Mouse (Mus musculus): Measurements from ENCODE around the gene Cacng3. TPM values are rescaled to one million over a fixed set of nuclear protein-coding genes. Genes with fewer than 3 reads are reported as not detected.
A peak's percentile ranks its signal among the peaks of the same experiment; 100 is the strongest.

Gene Cacng3
- polyA plus RNA-seq, 1 experiment from 2014 or later: 9.3 TPM

DNA sequence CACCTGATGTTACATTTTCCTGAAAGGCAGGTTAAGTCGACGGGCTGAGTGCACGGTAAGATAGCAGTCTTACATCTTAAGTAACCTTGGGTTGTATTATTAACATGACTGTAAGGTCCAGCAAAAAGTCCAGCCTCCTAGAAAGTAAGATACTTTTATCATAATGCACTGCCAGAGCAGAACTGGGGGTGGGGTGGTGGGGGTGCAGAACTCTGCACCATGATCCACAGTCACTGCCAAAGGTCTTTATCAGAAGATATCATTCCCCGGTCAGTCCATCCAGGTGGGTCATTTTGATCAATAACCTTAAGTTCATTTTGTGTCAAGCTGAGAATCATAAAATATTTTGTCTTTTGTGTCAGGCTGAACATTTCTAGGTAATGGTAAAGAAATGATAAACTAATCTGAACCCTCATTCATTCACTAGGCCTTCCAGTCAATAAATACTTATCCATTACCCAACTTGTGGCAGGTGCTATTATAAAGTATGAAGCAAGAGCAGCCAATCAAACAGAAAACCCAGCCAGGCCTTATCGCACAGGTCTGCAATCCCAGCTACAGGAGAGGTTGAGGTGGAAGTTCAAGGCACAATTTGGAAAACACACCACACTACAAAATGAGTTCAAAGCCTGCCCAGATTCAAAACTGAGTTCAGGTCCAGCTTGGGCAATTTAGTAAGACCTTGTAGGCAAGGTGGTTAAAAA, 12.7 kb upstream of the Cacng3 start:
- H3K27me3 ChIP-seq: no peaks in the 10 kb centered on the region
- no peaks in the 10 kb centered on the region for H3K9me3 ChIP-seq
- H3K36me3 ChIP-seq: no peaks in the 10 kb centered on the region
- no peak overlapping the region for H3K27ac ChIP-seq (replicated peaks)
- no peak for ATAC-seq (ENCODE audit: low read depth)
- WGBS: 89% methylated on average over 5 of the region's 5 CpGs
- no peak overlapping the region for H3K4me2 ChIP-seq
- no peak overlapping the region for H3K4me3 ChIP-seq
- H3K9ac ChIP-seq: no peak overlapping the region
- H3K4me1 ChIP-seq (replicated peaks): no peaks in the 10 kb centered on the region

DNA sequence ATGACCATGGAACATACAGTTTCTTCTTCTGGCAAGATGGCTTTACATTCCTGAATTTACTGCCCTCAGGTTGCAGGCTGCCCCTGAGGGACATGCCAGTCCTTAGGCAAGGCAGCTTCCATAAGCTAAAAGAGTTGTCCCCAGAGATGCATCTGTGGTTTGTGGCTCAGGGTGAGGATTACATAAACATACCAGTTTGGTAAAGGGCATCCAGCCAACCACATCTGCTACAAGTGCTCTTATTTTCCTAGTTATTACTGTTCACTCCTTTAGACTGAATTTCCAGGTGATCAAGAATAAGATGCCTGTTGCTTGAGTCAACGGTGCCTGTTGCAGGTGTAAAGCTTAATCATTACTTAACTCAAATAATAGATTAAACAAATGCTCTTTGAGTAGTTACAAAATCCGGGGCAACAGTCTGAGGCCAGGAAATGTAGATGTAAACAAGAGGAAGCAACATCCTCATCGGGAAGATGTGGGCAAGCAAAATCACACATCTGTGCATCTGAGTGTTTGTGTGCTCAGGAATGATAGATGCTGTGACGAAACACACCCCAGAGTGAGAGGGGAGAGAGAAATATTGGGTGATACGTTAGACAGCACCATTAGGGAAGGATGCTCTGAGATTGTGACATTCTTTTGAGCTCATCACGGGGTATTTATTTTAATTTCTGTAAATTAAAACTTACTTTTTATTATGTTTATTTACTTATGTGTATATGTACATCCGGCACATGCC, 4.8 kb upstream of the Cacng3 start:
- no peak overlapping the region for H3K4me2 ChIP-seq
- peaks cover 7% of the 10 kb centered on the region; the same call in 1 of the 2 replicates for H3K27me3 ChIP-seq
- no peak overlapping the region for H3K27ac ChIP-seq (replicated peaks)
- ATAC-seq (ENCODE audit: low read depth): no peak
- H3K4me1 ChIP-seq (replicated peaks): peaks cover 3% of the 10 kb centered on the region
- H3K9me3 ChIP-seq: no peaks in the 10 kb centered on the region
- no peak overlapping the region for H3K4me3 ChIP-seq
- 80% methylated on average over 7 of the region's 7 CpGs for WGBS
- H3K36me3 ChIP-seq: no peaks in the 10 kb centered on the region
- no peak overlapping the region for H3K9ac ChIP-seq

DNA sequence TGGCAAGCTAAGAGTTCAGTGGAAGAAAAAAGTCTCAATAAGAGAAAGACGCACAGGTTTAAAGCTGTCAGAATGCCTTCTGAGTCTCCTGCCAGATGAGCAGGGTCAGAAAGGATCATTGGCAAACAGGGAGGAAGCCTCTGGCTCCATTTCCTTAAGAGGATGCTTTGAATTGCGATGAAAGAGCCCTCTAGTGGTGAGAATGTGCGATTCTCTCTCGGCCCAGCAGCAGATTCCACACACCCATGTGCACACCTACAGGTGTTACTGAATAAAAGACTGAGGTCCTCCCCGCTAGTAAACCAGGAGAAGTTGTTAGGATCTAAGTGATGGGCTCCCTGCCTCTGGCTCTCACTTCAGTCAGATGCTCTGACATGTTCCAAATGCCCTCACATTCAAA, 2.4 kb upstream of the Cacng3 start:
- no peak overlapping the region for H3K4me3 ChIP-seq
- H3K4me1 ChIP-seq (replicated peaks): peaks cover 16% of the 10 kb centered on the region
- 26% methylated on average over 5 of the region's 5 CpGs for WGBS
- H3K27me3 ChIP-seq: peaks cover 28% of the 10 kb centered on the region
- H3K27ac ChIP-seq (replicated peaks): no peak overlapping the region
- no peaks in the 10 kb centered on the region for H3K36me3 ChIP-seq
- H3K4me2 ChIP-seq: no peak overlapping the region
- no peak for ATAC-seq (ENCODE audit: low read depth)
- no peak overlapping the region for H3K9ac ChIP-seq
- H3K9me3 ChIP-seq: no peaks in the 10 kb centered on the region

GRCm38 (mm10) chr7:122670873-122671641, 765 bp downstream of the Cacng3 start:
- Histone ChIP-seq H3K4me1 (replicated peaks) (peaks cover 16% of the 10 kb centered on the region), H3K9ac (peak overlapping the region; percentile 65), H3K4me3 (peak overlapping the region; percentile 42), H3K9me3 (no peaks in the 10 kb centered on the region), H3K4me2 (peak overlapping the region; percentile 65), H3K27ac (replicated peaks) (peak overlapping the region; percentile 56), H3K36me3 (no peaks in the 10 kb centered on the region), H3K27me3 (peaks cover 31% of the 10 kb centered on the region)
- ATAC-seq (ENCODE audit: low read depth): peak; percentile 88
- 8% methylated on average over 45 of the region's 45 CpGs for whole genome bisulfite sequencing

DNA sequence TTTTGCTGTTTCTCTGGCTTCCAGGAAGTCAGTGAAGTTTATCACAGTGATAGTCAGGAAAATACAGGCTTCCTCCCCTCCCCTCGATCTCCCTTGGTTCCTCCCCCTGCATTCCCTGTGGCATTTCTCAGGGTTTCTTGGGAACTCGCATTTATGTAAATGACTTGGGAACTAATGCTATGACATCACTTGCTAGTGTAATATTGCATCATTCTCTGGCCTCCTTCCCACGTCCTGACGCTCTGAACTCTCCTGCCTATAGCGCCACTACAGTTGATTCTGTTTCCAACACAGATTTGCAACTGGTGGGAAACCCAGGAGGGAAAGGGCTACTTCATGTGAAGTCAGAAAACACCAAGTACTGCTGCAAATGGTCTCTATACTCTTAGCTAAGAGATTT, 2.7 kb downstream of the Cacng3 start:
- H3K27ac ChIP-seq (replicated peaks): no peak overlapping the region
- no peak for ATAC-seq (ENCODE audit: low read depth)
- H3K9me3 ChIP-seq: no peaks in the 10 kb centered on the region
- H3K9ac ChIP-seq: no peak overlapping the region
- peaks cover 28% of the 10 kb centered on the region for H3K27me3 ChIP-seq
- H3K4me1 ChIP-seq (replicated peaks): peaks cover 16% of the 10 kb centered on the region
- peak overlapping the region; percentile 65 for H3K4me2 ChIP-seq
- H3K4me3 ChIP-seq: peak overlapping the region; percentile 42; the same call in 1 of the 2 replicates
- no peaks in the 10 kb centered on the region for H3K36me3 ChIP-seq
- WGBS: 57% methylated on average over 5 of the region's 5 CpGs

GRCm38 (mm10) chr7:122675207-122675606, 4.9 kb downstream of the Cacng3 start:
- H3K4me1 ChIP-seq (replicated peaks): peaks cover 15% of the 10 kb centered on the region
- no peaks in the 10 kb centered on the region for H3K9me3 ChIP-seq
- H3K27me3 ChIP-seq: peaks cover 27% of the 10 kb centered on the region
- H3K4me2 ChIP-seq: no peak overlapping the region
- H3K36me3 ChIP-seq: no peaks in the 10 kb centered on the region
- ATAC-seq (ENCODE audit: low read depth): no peak
- H3K9ac ChIP-seq: no peak overlapping the region
- no peak overlapping the region for H3K4me3 ChIP-seq
- no peak overlapping the region for H3K27ac ChIP-seq (replicated peaks)
- WGBS: 87% methylated on average over 7 of the region's 7 CpGs

DNA sequence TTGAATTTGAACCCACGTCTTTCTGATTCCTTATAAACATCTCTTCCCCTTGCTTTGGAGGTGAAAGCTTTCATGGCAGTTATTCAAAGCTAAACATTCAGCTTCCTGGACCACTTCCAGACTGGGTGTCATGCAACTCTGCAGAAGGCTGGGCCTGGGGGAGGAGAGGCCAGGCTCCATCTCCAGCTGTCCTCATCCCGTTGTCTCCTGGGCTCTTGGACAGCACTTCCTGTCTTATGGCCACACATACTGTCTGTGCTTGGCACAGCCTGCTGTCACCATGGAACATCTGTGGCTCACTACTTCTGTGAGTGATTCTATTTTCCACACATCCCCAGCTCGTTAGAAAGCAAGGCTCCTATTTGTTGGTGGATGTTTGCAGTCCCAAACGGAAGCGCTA, 31.5 kb downstream of the Cacng3 start:
- Histone ChIP-seq H3K4me3 (no peak overlapping the region), H3K9ac (no peak overlapping the region), H3K36me3 (no peaks in the 10 kb centered on the region), H3K9me3 (no peaks in the 10 kb centered on the region), H3K4me2 (no peak overlapping the region), H3K4me1 (replicated peaks) (no peaks in the 10 kb centered on the region), H3K27ac (replicated peaks) (no peak overlapping the region), H3K27me3 (no peaks in the 10 kb centered on the region)
- 76% methylated on average over 5 of the region's 5 CpGs for WGBS
- ATAC-seq (ENCODE audit: low read depth): no peak

GRCm38 (mm10) chr7:122702443-122702842, 32.2 kb downstream of the Cacng3 start:
- Histone ChIP-seq H3K27me3 (no peaks in the 10 kb centered on the region), H3K9ac (no peak overlapping the region), H3K9me3 (no peaks in the 10 kb centered on the region), H3K4me1 (replicated peaks) (no peaks in the 10 kb centered on the region), H3K4me3 (no peak overlapping the region), H3K36me3 (no peaks in the 10 kb centered on the region), H3K27ac (replicated peaks) (no peak overlapping the region), H3K4me2 (no peak overlapping the region)
- ATAC-seq (ENCODE audit: low read depth): no peak
- 84% methylated on average over 4 of the region's 4 CpGs for WGBS

GRCm38 (mm10) chr7:122706736-122707135, 36.4 kb downstream of the Cacng3 start:
- Histone ChIP-seq H3K36me3 (no peaks in the 10 kb centered on the region), H3K27ac (replicated peaks) (no peak overlapping the region), H3K27me3 (no peaks in the 10 kb centered on the region), H3K4me2 (no peak overlapping the region), H3K4me1 (replicated peaks) (no peaks in the 10 kb centered on the region), H3K9me3 (no peaks in the 10 kb centered on the region), H3K9ac (no peak overlapping the region), H3K4me3 (no peak overlapping the region)
- no peak for ATAC-seq (ENCODE audit: low read depth)
- WGBS: 59% methylated on average over 5 of the region's 5 CpGs

DNA sequence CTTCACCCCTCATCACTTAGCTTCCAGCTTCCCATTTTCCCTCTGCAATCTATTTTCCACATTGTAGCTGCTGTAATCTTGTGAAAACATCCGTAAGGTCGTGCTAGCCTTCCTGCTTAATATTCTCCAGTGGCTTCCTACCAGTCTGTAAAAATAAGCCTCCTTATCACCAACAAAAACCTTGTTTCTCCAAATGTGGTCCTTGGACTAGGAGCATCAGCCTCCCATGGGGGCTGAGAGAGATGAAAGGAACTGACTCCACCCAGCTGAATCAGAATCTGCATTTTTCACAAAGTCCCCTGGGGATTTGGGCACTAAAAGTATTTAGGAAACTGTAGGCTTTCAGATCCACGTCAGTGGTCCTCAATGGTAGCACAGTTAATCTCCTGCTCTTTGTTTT, 46.0 kb downstream of the Cacng3 start:
- 50% methylated on average over 3 of the region's 3 CpGs for WGBS
- Histone ChIP-seq H3K9me3 (no peaks in the 10 kb centered on the region), H3K36me3 (no peaks in the 10 kb centered on the region), H3K4me2 (no peak overlapping the region), H3K4me1 (replicated peaks) (no peaks in the 10 kb centered on the region), H3K9ac (no peak overlapping the region), H3K27ac (replicated peaks) (no peak overlapping the region), H3K4me3 (no peak overlapping the region), H3K27me3 (no peaks in the 10 kb centered on the region)
- ATAC-seq (ENCODE audit: low read depth): no peak

DNA sequence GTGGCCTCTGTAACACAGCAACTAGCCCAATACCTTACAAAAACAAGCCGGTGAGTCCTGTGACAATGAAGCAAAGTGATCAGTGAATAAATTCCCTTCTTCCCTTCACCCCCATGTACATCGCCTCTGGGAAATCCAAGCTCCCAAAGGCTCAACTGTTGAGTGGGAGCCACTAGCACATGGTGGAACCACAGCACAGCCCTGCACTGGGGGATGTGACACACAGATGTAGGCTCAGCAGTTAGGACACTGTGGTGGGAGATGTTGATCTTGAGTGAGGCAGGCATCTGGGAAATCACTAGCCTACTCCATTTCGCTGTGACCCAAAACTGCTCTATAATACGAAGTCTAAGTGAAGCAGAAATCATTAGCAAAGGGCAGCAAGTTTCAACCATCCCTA, 48.2 kb downstream of the Cacng3 start:
- Histone ChIP-seq H3K27me3 (no peaks in the 10 kb centered on the region), H3K4me2 (no peak overlapping the region), H3K9ac (no peak overlapping the region), H3K4me1 (replicated peaks) (no peaks in the 10 kb centered on the region), H3K27ac (replicated peaks) (no peak overlapping the region), H3K36me3 (no peaks in the 10 kb centered on the region), H3K4me3 (no peak overlapping the region), H3K9me3 (no peaks in the 10 kb centered on the region)
- no peak for ATAC-seq (ENCODE audit: low read depth)
- WGBS: 91% methylated on average over 4 of the region's 4 CpGs

GRCm38 (mm10) chr7:122723358-122723876, 53.1 kb downstream of the Cacng3 start:
- Histone ChIP-seq H3K4me1 (replicated peaks) (no peaks in the 10 kb centered on the region), H3K36me3 (no peaks in the 10 kb centered on the region), H3K9me3 (no peaks in the 10 kb centered on the region), H3K4me3 (no peak overlapping the region), H3K27ac (replicated peaks) (no peak overlapping the region), H3K9ac (no peak overlapping the region), H3K4me2 (no peak overlapping the region), H3K27me3 (no peaks in the 10 kb centered on the region)
- ATAC-seq (ENCODE audit: low read depth): no peak
- WGBS: 66% methylated on average over 5 of the region's 5 CpGs

Data from neural tube, embryonic 13.5 days (tissue).